Comparison of ENCODE assay signal across 8 mouse cellular contexts in the genomic region with DNA sequence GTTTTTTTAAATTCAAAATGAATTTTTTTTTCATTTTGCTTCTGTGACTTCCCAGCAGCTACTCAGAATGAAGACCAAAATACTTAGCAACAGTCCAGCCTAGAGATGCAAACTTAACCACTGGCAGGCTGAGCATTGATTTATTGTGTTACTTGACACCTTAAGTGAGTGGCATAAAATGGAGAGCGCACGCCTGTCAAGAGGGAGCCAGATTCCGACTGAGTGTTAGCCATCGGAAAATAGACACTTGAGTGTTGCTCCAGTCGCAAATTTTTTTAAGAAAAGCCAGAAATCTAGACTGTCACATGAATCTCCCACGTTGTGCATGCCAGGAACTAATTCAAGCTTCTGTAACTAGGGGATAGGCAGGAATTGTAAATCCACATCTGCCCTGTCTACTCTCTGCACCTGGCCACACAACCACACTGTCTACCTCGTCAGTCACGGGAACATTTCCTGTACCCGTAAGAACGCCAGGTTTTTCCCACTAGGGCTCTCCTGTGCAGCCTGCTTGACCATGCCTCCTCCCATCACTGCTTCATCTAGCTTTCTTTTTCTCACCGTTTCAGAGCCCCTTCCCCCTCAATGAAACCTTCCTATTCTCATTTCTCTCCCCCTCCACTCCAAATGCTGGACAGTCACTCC. TPM values are rescaled to one million over a fixed set of nuclear protein-coding genes. Genes with fewer than 3 reads are reported as not detected.
DNase-seq lines count a peak whose midpoint lies in the region; ATAC-seq and TF ChIP-seq lines count a peak whose summit lies in the region.

No protein-coding gene starts in this region.

- H3K36me3 ChIP-seq in kidney, embryonic 15.5 days = no peaks in the 10 kb centered on the region; the same call in 1 of the 2 replicates
- no peaks in the 10 kb centered on the region for H3K36me3 ChIP-seq in embryonic facial prominence, embryonic 14.5 days (ENCODE audit: control insufficient read depth, insufficient read depth, low read length)
- no peaks in the 10 kb centered on the region for H3K36me3 ChIP-seq in intestine, embryonic 16.5 days (ENCODE audit: control insufficient read depth, insufficient read depth, low read length)
- H3K36me3 ChIP-seq in myocyte (ENCODE audit: control insufficient read depth, insufficient read depth) = no peaks in the 10 kb centered on the region

- no peaks in the 10 kb centered on the region for H3K9me3 ChIP-seq in kidney, embryonic 15.5 days (replicated peaks)
- peaks cover 3% of the 10 kb centered on the region; the same call in 1 of the 2 replicates for H3K9me3 ChIP-seq in embryonic facial prominence, embryonic 14.5 days (ENCODE audit: control insufficient read depth, low read length)
- H3K9me3 ChIP-seq in intestine, embryonic 16.5 days (ENCODE audit: control insufficient read depth, low read length) = no peaks in the 10 kb centered on the region

- no peak for ATAC-seq in kidney, embryonic 15.5 days (replicated peaks; ENCODE audit: low FRiP score)
- no peak for ATAC-seq in embryonic facial prominence, embryonic 14.5 days (ENCODE audit: low read depth)
- no peak for ATAC-seq in intestine, embryonic 16.5 days

- no peak overlapping the region for H3ac ChIP-seq in myocyte (ENCODE audit: control insufficient read depth, insufficient read length)

- WGBS in kidney, embryonic 15.5 days = 5% methylated on average over 11 of the region's 11 CpGs
- 10% methylated on average over 11 of the region's 11 CpGs for WGBS in embryonic facial prominence, embryonic 14.5 days
- WGBS in intestine, embryonic 16.5 days = 12% methylated on average over 11 of the region's 11 CpGs

- peak overlapping the region; percentile 30 for H3K4me3 ChIP-seq in kidney, embryonic 15.5 days (replicated peaks)
- peak overlapping the region; percentile 90 for H3K4me3 ChIP-seq in embryonic facial prominence, embryonic 14.5 days (ENCODE audit: low read depth, low read length)
- peak overlapping the region; percentile 19 for H3K4me3 ChIP-seq in intestine, embryonic 16.5 days (ENCODE audit: low read length)
- H3K4me3 ChIP-seq in myocyte = no peak overlapping the region

- peaks cover 29% of the 10 kb centered on the region for H3K4me1 ChIP-seq in kidney, embryonic 15.5 days
- H3K4me1 ChIP-seq in embryonic facial prominence, embryonic 14.5 days (ENCODE audit: control insufficient read depth, insufficient read depth, low read length) = peaks cover 23% of the 10 kb centered on the region
- H3K4me1 ChIP-seq in intestine, embryonic 16.5 days (ENCODE audit: control insufficient read depth, insufficient read depth, low read length) = peaks cover 11% of the 10 kb centered on the region

- H3K27ac ChIP-seq in kidney, embryonic 15.5 days = no peak overlapping the region
- H3K27ac ChIP-seq in embryonic facial prominence, embryonic 14.5 days (replicated peaks; ENCODE audit: low read depth, low read length) = no peak overlapping the region
- H3K27ac ChIP-seq in intestine, embryonic 16.5 days (ENCODE audit: low read length) = no peak overlapping the region

- TF ChIP-seq POLR2A in myocyte (IDR thresholded peaks at IDR 0.05; ENCODE audit: insufficient read length, low read depth) = no peak

- H3K4me2 ChIP-seq in kidney, embryonic 15.5 days = peak overlapping the region; percentile 75
- H3K4me2 ChIP-seq in embryonic facial prominence, embryonic 14.5 days (ENCODE audit: low read depth, low read length) = peak overlapping the region; percentile 89
- peak overlapping the region; percentile 45 for H3K4me2 ChIP-seq in intestine, embryonic 16.5 days (ENCODE audit: low read depth, low read length)
- peak overlapping the region; percentile 80 for H3K4me2 ChIP-seq in myocyte (ENCODE audit: low read depth)

- DNase-seq in kidney, adult 8-10 months = no peak
- peak; percentile 60 for DNase-seq in embryonic facial prominence, embryonic 14.5 days (ENCODE audit: low spot score)
- no peak for DNase-seq in layer of hippocampus, adult 8-10 months (ENCODE audit: low spot score in 2 of 2)
- no peak for DNase-seq in cerebellum, adult 11 months
- no peak for DNase-seq in adrenal gland, adult 8-10 months

- no peak overlapping the region for H3K9ac ChIP-seq in kidney, embryonic 15.5 days
- peak overlapping the region; percentile 40 for H3K9ac ChIP-seq in embryonic facial prominence, embryonic 14.5 days (ENCODE audit: low read depth, low read length)
- H3K9ac ChIP-seq in intestine, embryonic 16.5 days (ENCODE audit: low read depth, low read length) = no peak overlapping the region; the same call in 1 of the 2 replicates

- peaks cover 81% of the 10 kb centered on the region for H3K79me2 ChIP-seq in myocyte (ENCODE audit: control insufficient read depth, insufficient read depth)

- no peaks in the 10 kb centered on the region for H3K27me3 ChIP-seq in kidney, embryonic 15.5 days
- no peaks in the 10 kb centered on the region for H3K27me3 ChIP-seq in embryonic facial prominence, embryonic 14.5 days (replicated peaks; ENCODE audit: control insufficient read depth, insufficient read depth, low read length)
- H3K27me3 ChIP-seq in intestine, embryonic 16.5 days (replicated peaks; ENCODE audit: control insufficient read depth, insufficient read depth, low read length) = no peaks in the 10 kb centered on the region
- no peaks in the 10 kb centered on the region for H3K27me3 ChIP-seq in myocyte (ENCODE audit: control insufficient read depth, insufficient read depth, insufficient read length)

TF ChIP-seq in myocyte, 11 proteins besides CTCF, POLR2A, EP300 and RAD21:
- TF ChIP-seq MYOD1 (IDR thresholded peaks at IDR 0.05; ENCODE audit: control insufficient read depth in 1 of 3, insufficient read length in 2 of 3, low read depth in 2 of 3) (peak in 1 of 3 experiments; percentile 12), TCF3 (IDR thresholded peaks at IDR 0.05; ENCODE audit: insufficient read length, low read depth) (no peak)

RNA-seq across cellular contexts. Expression of gene Man1a2, which starts 3.7 kb away (rescaled TPM):
- polyA plus RNA-seq in kidney, embryonic 15.5 days (2015; fragmentation: Nextera tagmentation; extraction: Ambion mirVana) = 67.2 and 75.3 TPM in 2 replicates
- 83.1 and 89.7 TPM in 2 replicates for polyA plus RNA-seq in embryonic facial prominence, embryonic 14.5 days (2014; fragmentation: Nextera tagmentation; extraction: Ambion mirVana)
- 54.0 and 60.7 TPM in 2 replicates for polyA plus RNA-seq in intestine, embryonic 16.5 days (2015; fragmentation: Nextera tagmentation; extraction: Ambion mirVana)
- polyA plus RNA-seq in myocyte (2012; fragmentation: generic; extraction: Trizol) = 4.9 TPM
- 100 to 1,000 TPM; 112 to 121 (median 116) TPM for total RNA-seq in layer of hippocampus, adult 8-10 months (2022)
- total RNA-seq in adrenal gland, adult 8-10 months (2022) = 100 to 1,000 TPM in 3 of 4 experiments, 10 to 100 TPM in 1; 99.9 to 119 (median 108) TPM
